Mouse (Mus musculus): Measurements from ENCODE around the gene Nrg4.
"Not testable (repeated sequence)": the region's sequence is repeated elsewhere in the genome, so short reads cannot be mapped to it uniquely, and the experiment has no call there.

Nrg4 gene

DNA sequence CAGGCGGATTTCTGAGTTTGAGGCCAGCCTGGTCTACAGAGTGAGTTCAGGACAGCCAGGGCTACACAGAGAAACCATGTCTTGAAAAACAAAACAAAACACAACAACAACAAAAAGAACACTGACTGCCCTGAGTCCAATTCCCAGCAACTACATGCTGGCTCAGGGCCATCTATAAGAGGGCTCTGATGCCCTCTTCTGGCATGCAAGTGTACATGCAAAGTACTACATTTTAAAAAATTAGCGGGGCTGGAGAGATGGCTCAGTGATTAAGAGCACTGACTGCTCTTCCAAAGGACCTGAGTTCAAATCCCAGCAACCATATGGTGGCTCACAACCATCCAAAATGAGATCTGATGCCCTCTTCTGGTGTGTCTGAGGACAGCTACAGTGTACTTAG lies 74.5 kb downstream of the Nrg4 start:
- not testable (repeated sequence) for DNase-seq (ENCODE audit: low read depth)

DNA sequence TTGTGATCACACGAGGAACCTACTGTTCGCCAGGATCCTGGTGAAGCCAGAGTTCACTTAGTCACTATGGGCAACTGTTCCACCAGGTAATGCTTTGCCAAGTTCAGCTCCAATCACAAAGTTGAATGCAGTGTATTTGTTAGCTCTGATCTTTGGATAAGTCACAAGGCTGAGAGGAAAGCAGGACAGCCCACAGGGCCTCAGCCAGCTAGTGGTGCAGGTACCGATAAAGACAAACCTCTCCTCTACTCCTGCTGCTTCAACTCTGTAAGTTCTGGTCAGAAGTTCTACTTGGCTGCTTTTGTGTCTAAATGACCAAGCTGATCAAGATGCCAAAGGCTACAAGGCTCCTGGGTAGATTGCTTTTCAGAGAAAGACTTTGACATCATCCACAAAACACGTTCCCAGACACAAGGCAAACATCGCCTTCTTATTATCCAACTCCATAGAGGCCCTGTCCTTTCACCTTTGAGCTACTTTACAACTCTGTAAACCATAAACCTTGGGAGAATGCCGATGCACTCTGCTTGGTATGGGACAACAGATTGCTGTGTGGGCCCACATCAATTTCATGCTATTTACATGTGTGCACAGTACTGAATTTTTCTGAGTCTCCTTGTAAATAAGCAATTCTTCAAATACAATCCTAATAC lies 75.9 kb downstream of the Nrg4 start:
- DNase-seq (ENCODE audit: low read depth) = no peak

DNA sequence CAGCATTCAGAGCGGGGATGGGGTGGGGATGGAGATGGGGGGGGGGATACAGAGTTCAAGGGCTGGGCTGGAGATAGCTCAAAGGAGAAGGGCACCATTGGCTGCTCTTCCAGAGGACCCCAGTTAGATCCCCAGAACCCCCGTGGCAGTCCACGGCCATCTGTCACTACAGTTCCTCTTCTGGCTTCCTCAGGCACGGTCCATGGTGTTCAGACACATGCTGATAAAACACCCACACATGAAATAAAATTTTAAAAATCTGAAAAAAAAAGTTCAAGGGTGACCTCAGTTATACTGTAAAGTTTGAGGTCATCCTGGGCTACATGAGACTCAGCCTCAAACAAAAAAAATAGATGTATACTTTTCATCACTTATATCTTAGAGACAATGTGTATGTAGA lies 78.2 kb downstream of the Nrg4 start:
- no peak for DNase-seq (ENCODE audit: low read depth)

DNA sequence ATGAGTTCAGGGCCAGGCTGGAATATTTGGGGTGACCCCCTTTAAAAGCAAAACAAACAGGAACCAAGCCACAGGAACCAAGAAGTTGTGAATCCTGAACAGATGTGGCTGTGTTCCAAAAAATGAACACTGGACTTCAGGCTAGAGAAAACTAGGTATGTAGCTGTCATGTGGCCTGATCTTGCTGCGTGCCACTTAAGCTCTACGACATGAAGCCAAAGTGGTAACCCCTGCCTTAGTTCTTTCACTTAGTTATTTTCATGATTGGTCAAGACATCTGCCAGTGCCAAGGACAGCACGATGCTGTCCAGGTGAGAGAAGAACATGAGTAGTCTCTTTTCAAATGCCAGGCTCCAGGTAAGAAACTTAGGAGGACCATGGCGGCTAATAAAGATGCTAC lies 79.7 kb downstream of the Nrg4 start:
- no peak for DNase-seq (ENCODE audit: low read depth)

DNA sequence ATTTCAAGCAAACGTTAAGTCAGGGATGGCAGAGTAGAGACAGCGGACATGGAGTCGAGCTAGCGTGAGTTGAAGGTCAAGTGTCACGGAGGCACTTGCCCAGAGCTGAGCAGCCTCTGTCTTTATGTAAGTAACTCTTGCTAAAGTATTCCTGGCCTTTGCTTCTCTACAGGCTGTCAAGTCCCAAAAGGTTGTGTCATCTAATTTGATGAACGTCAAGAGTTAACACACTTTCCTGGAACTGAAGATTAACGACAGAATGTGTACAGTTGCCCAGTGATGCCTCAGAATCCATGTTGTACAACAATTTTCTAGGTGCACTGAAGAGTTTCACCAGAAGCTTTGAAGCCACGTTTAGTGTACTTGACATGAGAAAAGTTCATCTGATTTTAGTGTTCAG lies 80.2 kb downstream of the Nrg4 start:
- DNase-seq (ENCODE audit: low read depth) = no peak

DNA sequence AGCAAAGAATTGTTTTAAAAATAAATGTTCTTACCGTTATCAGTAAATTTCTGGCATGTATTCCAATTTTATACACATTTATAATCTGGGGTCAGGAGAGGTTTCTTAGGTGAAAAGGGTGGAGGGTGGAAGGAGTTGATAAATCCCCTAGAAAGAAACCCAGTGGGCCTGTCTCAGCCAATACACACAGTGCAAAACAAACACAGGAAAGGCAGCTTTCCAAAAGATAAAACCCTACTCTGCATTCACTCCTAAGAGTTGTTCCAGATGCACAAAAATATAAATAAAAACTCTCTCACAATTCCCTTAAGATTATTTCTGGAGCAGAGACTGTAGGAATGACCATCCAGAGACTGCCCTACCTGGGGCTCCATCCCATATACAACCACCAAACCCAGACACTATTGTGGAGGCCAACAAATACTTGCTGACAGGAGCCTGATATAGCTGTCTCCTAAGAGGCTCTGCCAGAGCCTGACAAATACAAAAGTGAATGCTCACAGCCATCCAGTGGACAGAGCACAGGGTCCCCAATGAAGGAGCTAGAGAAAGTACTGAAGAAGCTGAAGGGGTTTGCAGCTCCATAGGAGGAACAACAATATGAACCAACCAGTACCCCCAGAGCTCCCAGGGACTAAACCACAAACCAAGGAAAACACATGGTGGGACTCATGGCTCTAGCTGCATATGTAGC lies 81.4 kb downstream of the Nrg4 start:
- DNase-seq (ENCODE audit: low read depth) = not testable (repeated sequence)

DNA sequence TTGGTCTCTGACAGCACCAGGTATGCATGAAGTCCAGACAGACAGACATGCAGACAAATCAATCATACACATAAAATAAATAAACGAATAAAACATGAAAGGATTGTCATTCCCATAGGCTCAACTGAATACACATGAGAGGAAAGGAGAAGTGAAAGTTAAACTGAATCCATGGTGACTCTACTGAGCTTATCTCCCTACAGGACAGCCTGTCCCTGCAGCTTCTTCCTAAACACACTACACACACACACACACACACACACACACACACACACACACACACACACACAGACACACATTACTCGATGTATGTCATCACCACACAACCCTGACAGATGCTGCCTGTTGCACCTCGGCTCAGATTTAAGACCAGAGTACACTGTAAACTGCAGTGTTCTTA lies 82.6 kb downstream of the Nrg4 start:
- no peak for DNase-seq (ENCODE audit: low read depth)

DNA sequence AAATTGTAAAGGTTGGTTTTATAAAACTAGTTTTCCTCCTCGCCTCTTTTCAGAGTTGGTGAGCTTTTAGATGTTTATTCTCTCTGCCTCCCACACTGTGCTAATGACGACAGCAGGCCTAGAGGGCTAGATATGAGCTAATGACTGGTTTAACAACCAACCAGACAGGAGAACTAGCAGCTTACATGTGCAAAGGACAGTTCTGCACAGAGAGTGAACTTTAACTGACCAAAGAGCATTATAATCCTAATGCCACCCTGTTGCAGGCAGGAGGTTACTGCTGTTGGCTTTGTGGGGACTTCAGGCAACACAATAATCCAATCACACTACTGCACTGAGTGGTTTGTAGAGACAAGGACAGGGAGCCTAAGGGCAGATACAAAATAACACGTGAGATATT lies 83.4 kb downstream of the Nrg4 start:
- DNase-seq (ENCODE audit: low read depth) = no peak

DNA sequence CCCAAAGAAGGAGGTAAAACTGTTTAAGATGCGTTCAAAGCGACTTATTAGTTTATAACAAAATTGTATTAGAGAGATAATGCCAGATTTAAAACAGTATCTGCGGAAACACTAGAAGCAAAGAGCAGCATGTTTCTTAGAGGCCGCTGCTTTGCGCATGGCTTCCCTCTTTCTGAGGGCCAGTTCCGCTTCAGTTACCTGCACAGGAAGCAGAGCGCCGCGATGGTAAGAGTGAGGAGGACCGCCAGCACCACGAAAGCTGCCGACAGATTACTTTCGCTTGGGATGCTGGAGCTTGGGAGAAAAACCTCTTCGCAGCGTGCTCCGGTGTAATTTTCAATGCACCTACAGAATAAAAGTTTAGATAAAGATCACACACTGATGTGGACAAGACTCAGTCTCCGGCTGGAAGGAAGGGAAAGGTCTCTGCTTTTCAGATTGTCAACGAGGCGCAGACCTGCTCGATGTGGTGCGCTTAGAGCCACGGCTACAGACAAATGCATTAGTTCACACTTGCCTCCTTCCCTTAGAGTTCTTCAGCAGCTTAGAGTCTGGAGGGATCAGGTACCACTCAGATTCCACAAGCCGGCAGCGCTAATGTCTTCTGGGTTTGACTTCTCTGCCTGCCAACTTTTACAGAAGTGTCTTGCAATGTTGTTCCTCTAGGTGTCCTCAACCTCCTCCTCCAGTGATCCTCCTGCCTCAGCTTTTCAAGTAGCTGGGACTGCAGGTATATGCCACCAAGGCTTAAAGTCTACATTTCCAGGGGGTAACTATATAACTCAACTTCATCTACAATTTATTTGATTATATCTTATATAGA lies 84.6 kb downstream of the Nrg4 start:
- DNase-seq (ENCODE audit: low read depth) = no peak

DNA sequence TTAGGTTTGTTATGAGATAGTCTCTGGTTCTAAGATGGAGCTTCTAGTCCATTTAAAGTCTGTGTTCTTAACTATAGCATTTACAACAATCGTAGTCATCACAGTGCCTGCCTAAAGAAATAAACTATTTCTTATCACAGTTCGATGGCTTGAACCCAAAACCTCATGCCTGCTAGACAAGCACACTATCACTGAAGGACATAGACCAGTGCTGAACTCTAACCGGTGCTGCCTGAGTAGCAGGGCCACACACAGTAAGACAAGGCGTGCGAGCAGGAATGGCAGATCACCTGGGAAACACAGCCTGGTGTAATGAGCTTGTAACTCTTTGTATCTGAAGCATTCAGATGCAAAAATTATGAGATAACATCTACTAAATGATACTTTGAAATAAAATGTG lies 85.8 kb downstream of the Nrg4 start:
- no peak for DNase-seq (ENCODE audit: low read depth)

DNA sequence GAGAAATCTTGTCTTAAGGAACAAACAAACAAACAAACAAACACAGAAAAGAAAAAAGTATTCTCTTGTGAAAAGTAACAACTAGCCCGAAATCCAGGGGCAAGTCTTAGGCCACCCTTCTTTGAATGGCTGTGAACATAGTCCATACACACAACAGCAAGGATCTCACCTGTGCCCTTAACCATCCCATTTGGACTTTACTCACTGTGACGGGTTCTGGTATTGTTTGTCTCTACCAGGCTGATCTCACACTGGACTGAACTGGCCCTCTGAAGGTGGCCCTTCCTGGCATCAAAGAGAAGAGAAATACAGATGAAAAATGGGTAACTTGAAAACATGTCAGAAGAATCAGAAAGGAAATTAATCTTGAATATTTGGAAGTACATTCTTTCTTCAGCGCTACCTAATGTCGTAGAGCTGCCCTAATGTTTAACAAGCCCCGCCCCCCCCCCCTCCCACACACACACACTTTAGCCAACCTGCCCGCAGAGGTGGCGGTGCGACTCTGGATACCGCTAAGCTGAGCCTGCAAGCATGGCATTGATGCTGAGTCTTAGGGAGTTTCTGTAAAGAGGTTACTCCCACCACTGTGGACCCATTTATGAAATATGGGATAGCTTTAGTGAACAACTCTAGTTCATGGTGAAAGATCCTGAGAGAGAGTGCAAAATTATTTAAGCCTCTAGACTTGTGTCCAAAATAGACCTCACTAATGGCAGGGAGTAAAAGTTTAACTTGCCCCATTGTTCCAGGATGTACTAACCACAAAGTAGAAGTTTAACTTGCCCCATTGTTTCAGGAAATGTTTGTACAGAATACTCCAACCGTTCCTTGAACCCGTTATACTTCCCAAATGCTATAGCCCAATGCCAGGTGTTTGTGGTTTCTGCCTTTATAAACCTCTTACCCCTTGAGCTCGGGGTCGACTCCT lies 90.1 kb downstream of the Nrg4 start:
- DNase-seq (ENCODE audit: low read depth) = no peak

DNA sequence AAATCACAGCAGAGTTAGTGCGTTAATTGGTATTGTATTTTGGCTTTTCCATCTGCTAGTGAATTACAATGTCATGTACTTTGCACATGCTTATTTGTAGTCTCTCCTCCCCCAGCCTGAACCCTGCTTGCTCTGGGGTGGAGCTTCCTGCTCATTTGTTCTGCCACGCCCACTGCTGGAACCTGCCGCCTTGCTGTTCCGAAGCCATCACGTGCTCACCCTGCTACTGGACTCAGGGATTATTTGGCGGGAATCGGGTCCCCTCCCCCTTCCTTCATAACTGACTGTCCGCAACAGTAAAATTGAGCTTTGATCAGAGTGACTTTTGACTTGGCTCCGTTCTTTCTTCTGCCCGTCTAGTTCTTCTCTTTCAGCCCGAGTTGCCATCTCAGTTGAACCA lies 93.6 kb downstream of the Nrg4 start:
- DNase-seq (ENCODE audit: low read depth) = not testable (repeated sequence)

DNA sequence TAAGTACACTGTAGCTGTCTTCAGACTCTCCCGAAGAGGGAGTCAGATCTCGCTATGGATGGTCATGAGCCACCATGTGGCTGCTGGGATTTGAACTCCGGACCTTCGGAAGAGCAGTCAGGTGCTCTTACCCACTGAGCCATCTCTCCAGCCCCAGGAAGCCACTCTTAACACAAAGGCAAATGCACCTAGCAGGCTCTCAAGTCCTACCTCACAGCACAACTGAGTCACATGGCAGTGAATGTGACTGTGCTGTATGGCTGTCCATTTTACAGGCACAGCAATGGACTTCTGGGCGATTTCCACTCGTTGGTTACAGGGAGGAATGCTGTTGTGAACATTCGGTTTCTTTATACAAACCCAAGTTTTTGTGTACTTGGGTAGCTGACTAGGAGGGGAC lies 94.1 kb downstream of the Nrg4 start:
- no peak for DNase-seq (ENCODE audit: low read depth)

DNA sequence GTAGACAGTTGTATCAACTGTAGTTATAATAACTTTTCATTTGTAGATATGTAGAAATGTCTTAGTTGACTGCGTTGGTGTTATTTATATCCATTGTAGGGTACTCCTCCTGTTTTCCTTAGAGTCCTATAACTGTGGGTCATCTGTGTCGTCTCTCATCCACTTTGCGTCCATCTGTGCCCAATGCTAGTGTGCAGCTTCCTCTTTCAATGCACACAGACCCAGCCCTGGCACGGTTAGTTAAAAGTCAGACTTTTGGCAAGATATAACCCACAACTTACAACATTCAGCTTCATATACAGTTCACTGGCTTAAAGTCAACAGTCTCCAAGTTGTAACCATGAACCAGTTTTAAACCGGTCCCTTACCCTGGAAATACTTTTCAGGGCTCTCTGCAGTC lies 94.5 kb downstream of the Nrg4 start:
- no peak for DNase-seq (ENCODE audit: low read depth)

DNA sequence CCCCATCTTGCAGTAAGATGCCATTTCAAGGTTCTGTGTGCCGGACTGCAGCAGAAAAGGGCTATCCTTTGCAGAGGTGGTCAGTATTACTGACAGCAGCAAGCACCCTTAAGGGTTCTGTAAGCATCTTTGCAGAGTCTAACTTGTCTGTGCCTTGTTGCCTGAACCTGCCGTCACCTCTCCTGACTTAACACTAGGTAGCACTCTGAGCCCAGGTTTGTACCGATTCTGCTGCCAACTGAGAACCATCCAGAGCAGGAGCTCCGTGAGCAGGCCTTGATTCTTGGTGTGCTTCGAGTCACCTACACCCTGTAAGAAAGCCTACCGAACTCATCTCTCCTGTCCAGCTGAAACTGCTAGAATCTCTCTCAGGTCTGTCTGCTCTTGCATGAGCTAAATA lies 95.1 kb downstream of the Nrg4 start:
- DNase-seq (ENCODE audit: low read depth) = no peak

DNA sequence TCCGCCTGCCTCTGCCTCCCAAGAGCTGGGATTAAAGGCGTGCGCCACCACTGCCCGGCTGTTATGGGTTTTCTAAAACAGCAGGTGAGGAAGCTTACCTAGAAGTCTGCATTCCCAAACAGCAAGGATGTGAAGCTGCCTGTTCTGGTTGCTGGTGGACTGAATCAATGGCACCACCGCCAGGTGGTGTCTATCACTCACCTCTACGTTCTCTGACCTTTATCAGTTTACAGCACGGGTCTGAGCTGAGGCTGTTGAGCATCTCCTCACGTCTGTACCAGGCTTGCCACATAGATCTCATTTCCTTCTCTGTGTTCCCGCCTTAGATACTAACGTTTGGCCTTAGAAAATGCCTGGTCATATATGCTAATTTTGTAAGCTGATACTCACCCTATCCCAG lies 97.6 kb downstream of the Nrg4 start:
- DNase-seq (ENCODE audit: low read depth) = no peak

DNA sequence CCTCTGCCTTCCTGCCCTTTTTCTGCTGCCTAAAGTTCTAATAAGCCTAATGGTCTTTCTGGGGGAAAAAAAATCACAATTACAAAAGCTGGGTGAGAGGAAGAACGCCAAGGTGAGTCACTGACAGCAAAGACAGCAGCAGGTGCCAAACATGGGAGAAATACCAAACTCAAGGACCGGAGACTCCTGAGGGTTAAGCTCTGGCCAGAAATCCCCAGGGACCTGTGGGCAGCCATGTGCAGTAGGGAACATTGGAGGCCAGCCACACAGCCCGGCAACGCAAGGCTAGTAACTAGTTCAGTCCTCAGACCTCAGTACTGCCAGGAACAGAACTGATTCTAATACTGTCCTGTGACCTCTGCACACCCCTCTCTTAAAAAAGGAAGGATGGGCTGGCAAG lies 98.5 kb downstream of the Nrg4 start:
- no peak for DNase-seq (ENCODE audit: low read depth)

DNA sequence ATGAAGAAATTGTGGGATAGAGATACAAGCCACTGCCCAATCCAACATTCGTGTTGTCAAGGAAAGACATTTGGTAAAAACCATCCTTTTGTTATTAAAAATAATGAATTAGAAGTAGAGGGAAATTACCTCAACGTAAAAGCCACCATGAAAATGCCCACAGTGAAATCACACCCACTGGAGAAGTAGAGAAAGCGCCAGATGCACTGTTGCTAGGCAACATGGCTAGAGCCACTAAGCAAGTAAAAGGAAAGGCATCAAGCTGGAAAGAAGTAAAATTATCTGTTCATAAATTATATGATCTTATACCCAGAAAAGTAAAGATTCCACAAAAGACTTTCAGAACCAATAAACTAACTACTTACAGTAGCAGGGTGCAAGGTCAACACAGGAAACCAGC lies 100.4 kb downstream of the Nrg4 start:
- DNase-seq (ENCODE audit: low read depth) = no peak

DNA sequence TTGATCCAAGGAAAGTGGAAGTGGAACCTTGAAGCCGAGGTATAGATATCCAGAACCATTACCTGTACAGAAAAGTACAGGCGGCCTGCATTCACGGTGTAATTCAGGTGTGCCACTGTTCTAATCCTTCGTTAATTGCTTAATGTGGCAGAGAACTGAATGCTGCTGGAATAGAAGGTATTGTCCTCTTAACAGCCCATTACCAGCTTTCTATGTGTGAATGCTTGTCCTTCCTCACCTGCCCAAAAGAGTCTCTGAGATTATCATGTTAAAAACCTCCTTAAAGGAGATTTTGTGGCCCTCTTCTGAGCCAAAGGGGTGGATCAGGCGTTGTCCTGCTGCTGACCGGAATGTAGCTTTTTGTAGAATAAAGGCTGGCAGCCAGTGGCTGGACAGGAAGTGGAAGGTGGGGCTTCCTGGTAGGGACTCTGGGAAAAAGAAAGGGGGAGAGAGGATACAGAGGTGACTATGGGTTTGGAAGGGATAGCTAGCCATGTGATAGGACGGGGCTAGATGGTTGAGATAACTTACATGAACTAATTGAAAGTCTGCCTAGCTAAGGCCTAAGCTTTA lies 101.4 kb downstream of the Nrg4 start:
- DNase-seq (ENCODE audit: low read depth) = no peak

DNA sequence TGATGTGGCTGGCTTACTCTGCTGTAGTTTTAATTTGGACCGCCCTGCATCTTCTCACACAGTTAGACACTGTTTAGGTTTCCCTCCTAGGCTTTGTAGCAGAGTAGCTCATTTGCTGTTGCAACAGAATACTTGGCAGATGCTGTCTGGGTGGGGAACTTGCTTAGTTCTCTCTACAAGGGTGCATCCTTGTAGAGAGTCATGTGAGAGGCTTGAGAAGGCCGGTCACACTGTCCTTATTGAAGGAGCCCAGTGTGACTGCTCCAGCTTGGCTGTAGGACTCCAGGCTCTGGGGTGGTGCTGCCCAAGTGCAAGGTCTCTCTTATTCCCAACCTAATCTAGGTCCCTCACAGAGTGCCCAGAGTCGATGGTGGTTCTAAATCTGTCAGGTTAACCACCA lies 109.3 kb downstream of the Nrg4 start:
- DNase-seq (ENCODE audit: low read depth) = no peak

DNA sequence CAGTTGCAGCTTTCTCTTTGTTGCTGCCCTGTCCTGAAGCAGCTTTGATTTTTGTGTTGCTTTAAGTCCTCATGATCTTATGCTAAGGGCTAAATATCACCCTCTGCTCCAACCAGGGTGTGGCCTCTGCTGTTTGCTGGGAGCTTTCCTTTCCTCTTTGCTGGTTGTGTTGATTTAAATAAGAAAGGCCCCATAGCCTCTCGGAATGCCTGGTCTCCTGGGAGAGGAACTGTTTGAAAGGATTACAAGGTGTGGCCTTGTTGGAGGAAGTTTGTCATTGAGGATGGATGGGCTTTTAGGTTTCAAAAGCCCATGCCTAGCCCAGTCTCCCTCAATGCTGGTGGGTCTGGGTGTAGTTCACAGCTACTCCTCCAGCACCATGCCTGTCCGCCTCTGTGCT lies 110.6 kb downstream of the Nrg4 start:
- no peak for DNase-seq (ENCODE audit: low read depth)

DNA sequence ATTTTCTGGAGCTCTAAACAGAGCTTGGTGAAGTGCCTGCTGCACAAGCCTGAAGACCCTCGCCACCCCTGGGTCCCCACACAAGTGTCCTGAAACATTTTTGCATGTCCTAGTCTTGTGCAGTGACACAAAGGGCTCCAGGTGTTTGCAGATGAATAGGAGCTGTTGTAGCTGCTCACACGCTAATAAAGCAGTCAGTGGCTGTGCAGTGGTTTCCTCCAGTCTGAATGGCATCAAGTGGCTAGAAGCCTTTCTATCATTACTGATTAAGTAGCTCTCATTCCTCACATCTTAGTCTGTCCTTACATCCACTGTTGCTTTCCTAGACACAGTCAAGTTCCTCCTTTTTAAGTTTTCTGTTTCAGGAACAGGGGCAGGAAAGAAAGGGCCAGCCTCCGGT lies 111.0 kb downstream of the Nrg4 start:
- DNase-seq (ENCODE audit: low read depth) = no peak

All from fibroblast of lung, adult 2 months (primary cell).